Mouse (Mus musculus) stomach, embryonic 14.5 days (tissue): Measurements from ENCODE around the gene Klrk1. TPM values are rescaled to one million over a fixed set of nuclear protein-coding genes. Genes with fewer than 3 reads are reported as not detected.
"Not testable (repeated sequence)": the region's sequence is repeated elsewhere in the genome, so short reads cannot be mapped to it uniquely, and the experiment has no call there.

Source experiments
- ATAC-seq: fragments of 200-750 bp; cut with Nextera tagmentation; 2 replicates; pipeline ENCODE4 v1.8.0; 2017; ENCODE audit warnings: low read depth, moderate TSS enrichment; ENCODE audit not compliant: insufficient number of reproducible peaks, insufficient read depth, low FRiP score
- H3K27ac ChIP-seq: fragments of 300-500 bp; sonication (generic); 2 replicates; pipeline ENCODE4 v1.5.1; 2014; ENCODE audit warnings: mild to moderate bottlenecking, low read length, moderate library complexity, mixed read lengths
- H3K27me3 ChIP-seq: fragments of 300-500 bp; sonication (generic); 2 replicates; pipeline ENCODE4 v1.6.1; 2014; ENCODE audit warnings: low read length, control low read depth, mixed read lengths; ENCODE audit not compliant: control insufficient read depth, insufficient read depth
- H3K36me3 ChIP-seq: fragments of 300-500 bp; sonication (generic); 2 replicates; pipeline ENCODE4 v1.6.1; 2014; ENCODE audit warnings: mild to moderate bottlenecking, control low read depth, low read length, moderate library complexity, mixed read lengths; ENCODE audit not compliant: control insufficient read depth, insufficient read depth
- H3K4me1 ChIP-seq: fragments of 300-500 bp; sonication (generic); 2 replicates; pipeline ENCODE4 v1.6.1; 2014; ENCODE audit warnings: low read length, control low read depth, mixed read lengths; ENCODE audit not compliant: control insufficient read depth, insufficient read depth
- H3K4me2 ChIP-seq: fragments of 300-500 bp; sonication (generic); replicated peaks from 2 replicates; pipeline ENCODE4 v1.6.1; 2014; ENCODE audit warnings: low read depth, low read length, control low read depth
- H3K4me3 ChIP-seq: fragments of 300-500 bp; sonication (generic); 2 replicates; pipeline ENCODE4 v1.5.1; 2014; ENCODE audit warnings: low read depth, low read length, control low read depth
- H3K9ac ChIP-seq: fragments of 300-500 bp; sonication (generic); replicated peaks from 2 replicates; pipeline ENCODE4 v1.6.1; 2014; ENCODE audit warnings: low read depth, mild to moderate bottlenecking, control low read depth, low read length, moderate library complexity, mixed read lengths
- H3K9me3 ChIP-seq: fragments of 300-500 bp; sonication (generic); 2 replicates; pipeline ENCODE4 v1.6.1; 2016; ENCODE audit warnings: low read depth, low read length, control low read depth; ENCODE audit not compliant: control insufficient read depth
- WGBS: fragments of 180-500 bp; shearing (Covaris S2); extraction: QIAGEN DNeasy Blood & Tissue Kit; methylation state at CpG from one replicate; pipeline ENCODE4 v1.1.7; 2014; 5-methylcytosine and 5-hydroxymethylcytosine counted together
- polyA plus RNA-seq: library from polyadenylated mRNA; unstranded; fragments of >200 nt; fragmentation: Nextera tagmentation; extraction: Ambion mirVana; gene quantifications from 2 replicates; pipeline ENCODE4 v1.2.1, GENCODE M21; 2014

The Klrk1 gene
- 0.12 TPM in 1 of 2 replicates, not detected in the other for polyA plus RNA-seq

GRCm38 (mm10) chr6:129623735-129624134, at the start of gene Klrk1:
Gene Klrk1 (minus strand): TSS chr6:129623864.
- H3K4me2 ChIP-seq, result no peak within 1 kb of the TSS
- 77% methylated on average over 4 of the region's 4 CpGs for WGBS
- H3K27ac ChIP-seq, result no peak within 1 kb of the TSS
- no peaks in the 10 kb centered on the region for H3K4me1 ChIP-seq
- ATAC-seq, result no peak
- H3K27me3 ChIP-seq, result no peaks in the 10 kb centered on the region
- H3K9me3 ChIP-seq, result no peaks in the 10 kb centered on the region
- H3K9ac ChIP-seq, result no peak within 1 kb of the TSS
- no peak within 1 kb of the TSS for H3K4me3 ChIP-seq
- H3K36me3 ChIP-seq, result no peaks in the 10 kb centered on the region

- not testable (repeated sequence) for H3K36me3 ChIP-seq, H3K9me3 ChIP-seq, ATAC-seq, H3K4me2 ChIP-seq, H3K9ac ChIP-seq, H3K27me3 ChIP-seq, H3K27ac ChIP-seq, H3K4me3 ChIP-seq, H3K4me1 ChIP-seq
- WGBS, result no CpG with 5 or more reads among the region's 3 CpGs
Measured at GRCm38 (mm10) chr6:129661301-129661700, 37.6 kb upstream of the Klrk1 start.

GRCm38 (mm10) chr6:129660589-129660988, 36.9 kb upstream of the Klrk1 start, which contains the start of gene Klrc2:
Gene Klrc2 (minus strand): TSS chr6:129660689.
- H3K9me3 ChIP-seq, H3K36me3 ChIP-seq, H3K4me3 ChIP-seq, H3K4me1 ChIP-seq, H3K27me3 ChIP-seq, H3K27ac ChIP-seq, ATAC-seq, H3K4me2 ChIP-seq, H3K9ac ChIP-seq: not testable (repeated sequence)
- WGBS, result 74% methylated on average over 4 of the region's 4 CpGs

- H3K27ac ChIP-seq, H3K4me1 ChIP-seq, H3K9ac ChIP-seq, H3K36me3 ChIP-seq, H3K4me3 ChIP-seq, H3K4me2 ChIP-seq, H3K9me3 ChIP-seq, H3K27me3 ChIP-seq, ATAC-seq: not testable (repeated sequence)
- 75% methylated on average over 1 of the region's 3 CpGs for WGBS
Measured at GRCm38 (mm10) chr6:129644054-129644453, 20.4 kb upstream of the Klrk1 start.

- H3K9ac ChIP-seq, H3K27ac ChIP-seq, H3K9me3 ChIP-seq, ATAC-seq, H3K4me3 ChIP-seq, H3K4me1 ChIP-seq, H3K36me3 ChIP-seq, H3K27me3 ChIP-seq, H3K4me2 ChIP-seq: not testable (repeated sequence)
- WGBS, result 87% methylated on average over 3 of the region's 3 CpGs
Measured at GRCm38 (mm10) chr6:129643237-129643636, 19.6 kb upstream of the Klrk1 start, which contains the start of gene Klrc3. Gene Klrc3 (minus strand): TSS chr6:129643337.

- H3K9ac ChIP-seq, H3K36me3 ChIP-seq, H3K4me3 ChIP-seq, H3K4me2 ChIP-seq, H3K27ac ChIP-seq, H3K9me3 ChIP-seq, H3K27me3 ChIP-seq, H3K4me1 ChIP-seq, ATAC-seq: not testable (repeated sequence)
- WGBS, result 88% methylated on average over 2 of the region's 2 CpGs
Measured at GRCm38 (mm10) chr6:129631046-129631445, 7.4 kb upstream of the Klrk1 start.

- Histone ChIP-seq H3K4me3 (no peak overlapping the region), H3K27me3 (no peaks in the 10 kb centered on the region), H3K9me3 (no peaks in the 10 kb centered on the region), H3K36me3 (no peaks in the 10 kb centered on the region), H3K9ac (no peak overlapping the region), H3K27ac (no peak overlapping the region), H3K4me2 (no peak overlapping the region), H3K4me1 (no peaks in the 10 kb centered on the region)
- ATAC-seq, result no peak
Measured at GRCm38 (mm10) chr6:129608372-129608771, 15.3 kb downstream of the Klrk1 start.

GRCm38 (mm10) chr6:129591508-129591907, 32.2 kb downstream of the Klrk1 start, which contains the start of gene Klrd1:
Gene Klrd1 (plus strand): TSS chr6:129591782.
- Histone ChIP-seq H3K4me1 (no peaks in the 10 kb centered on the region), H3K36me3 (no peaks in the 10 kb centered on the region), H3K4me2 (no peak within 1 kb of the TSS), H3K9me3 (no peaks in the 10 kb centered on the region), H3K4me3 (no peak within 1 kb of the TSS), H3K27ac (no peak within 1 kb of the TSS), H3K27me3 (no peaks in the 10 kb centered on the region), H3K9ac (no peak within 1 kb of the TSS)
- no peak for ATAC-seq
- WGBS, result 86% methylated on average over 3 of the region's 3 CpGs

GRCm38 (mm10) chr6:129583014-129583413, 40.6 kb downstream of the Klrk1 start:
- no peak overlapping the region for H3K4me2 ChIP-seq
- no peaks in the 10 kb centered on the region for H3K9me3 ChIP-seq
- no peak for ATAC-seq
- no peak overlapping the region for H3K9ac ChIP-seq
- no peaks in the 10 kb centered on the region for H3K36me3 ChIP-seq
- H3K27me3 ChIP-seq, result no peaks in the 10 kb centered on the region
- no peak overlapping the region for H3K4me3 ChIP-seq
- no peak overlapping the region for H3K27ac ChIP-seq
- no peaks in the 10 kb centered on the region for H3K4me1 ChIP-seq
- 72% methylated on average over 3 of the region's 3 CpGs for WGBS
